Mouse (Mus musculus) neural tube, embryonic 14.5 days (tissue): Measurements from ENCODE around the gene Zfp661. TPM values are rescaled to one million over a fixed set of nuclear protein-coding genes. Genes with fewer than 3 reads are reported as not detected.

Experiments used
- ATAC-seq: fragments of 200-750 bp; cut with Nextera tagmentation; 2 replicates; pipeline ENCODE4 v1.8.0; 2017; ENCODE audit warnings: low read depth, mild to moderate bottlenecking, moderate TSS enrichment, moderate library complexity
- H3K27ac ChIP-seq: fragments of 300-500 bp; sonication (generic); 2 replicates; pipeline ENCODE4 v1.5.1; 2014; ENCODE audit warnings: low read depth, mild to moderate bottlenecking, control low read depth, low read length, moderate library complexity, mixed read lengths
- H3K27me3 ChIP-seq: fragments of 300-500 bp; sonication (generic); 2 replicates; pipeline ENCODE4 v1.6.1; 2014; ENCODE audit warnings: low read length; ENCODE audit not compliant: control insufficient read depth, insufficient read depth
- H3K36me3 ChIP-seq: fragments of 300-500 bp; sonication (generic); 2 replicates; pipeline ENCODE4 v1.6.1; 2014; ENCODE audit warnings: low read length, mixed read lengths; ENCODE audit not compliant: control insufficient read depth, insufficient read depth
- H3K4me1 ChIP-seq: fragments of 300-500 bp; sonication (generic); 2 replicates; pipeline ENCODE4 v1.6.1; 2014; ENCODE audit warnings: low read length; ENCODE audit not compliant: control insufficient read depth, insufficient read depth
- H3K4me2 ChIP-seq: fragments of 300-500 bp; sonication (generic); 2 replicates; pipeline ENCODE4 v1.6.1; 2014; ENCODE audit warnings: mild to moderate bottlenecking, low read depth, low read length, control low read depth
- H3K4me3 ChIP-seq: fragments of 300-500 bp; sonication (generic); 2 replicates; pipeline ENCODE4 v1.5.1; 2014; ENCODE audit warnings: low read depth, low read length, control low read depth, mixed read lengths
- H3K9ac ChIP-seq: fragments of 300-500 bp; sonication (generic); replicated peaks from 2 replicates; pipeline ENCODE4 v1.6.1; 2014; ENCODE audit warnings: low read depth, mild to moderate bottlenecking, control low read depth, low read length, mixed read lengths
- H3K9me3 ChIP-seq: fragments of 300-500 bp; sonication (generic); 2 replicates; pipeline ENCODE4 v1.6.1; 2016; ENCODE audit warnings: low read length; ENCODE audit not compliant: control insufficient read depth
- WGBS: fragments of 180-500 bp; shearing (Covaris S2); extraction: QIAGEN DNeasy Blood & Tissue Kit; methylation state at CpG from one replicate; pipeline ENCODE4 v1.1.7; 2014; 5-methylcytosine and 5-hydroxymethylcytosine counted together
- polyA plus RNA-seq: library from polyadenylated mRNA; unstranded; fragments of >200 nt; fragmentation: Nextera tagmentation; extraction: Ambion mirVana; gene quantifications from 2 replicates; pipeline ENCODE4 v1.2.1, GENCODE M21; 2014

Gene Zfp661
- polyA plus RNA-seq, 1 experiment from 2014 or later, result 7.7 TPM

- no peak overlapping the region for H3K9ac ChIP-seq
- no peak for ATAC-seq
- 20% methylated on average over 4 of the region's 4 CpGs for whole genome bisulfite sequencing
- H3K4me2 ChIP-seq, result no peak overlapping the region
- no peaks in the 10 kb centered on the region for H3K9me3 ChIP-seq
- H3K4me1 ChIP-seq, result no peaks in the 10 kb centered on the region
- no peak overlapping the region for H3K4me3 ChIP-seq
- peaks cover 38% of the 10 kb centered on the region for H3K27me3 ChIP-seq
- no peak overlapping the region for H3K27ac ChIP-seq
- H3K36me3 ChIP-seq, result no peaks in the 10 kb centered on the region
These were observed 47.4 kb downstream of the Zfp661 start for GRCm38 (mm10) chr2:127539494-127539893.

- Histone ChIP-seq H3K4me2 (no peak overlapping the region), H3K9ac (no peak overlapping the region), H3K9me3 (no peaks in the 10 kb centered on the region), H3K36me3 (no peaks in the 10 kb centered on the region), H3K4me3 (no peak overlapping the region), H3K4me1 (no peaks in the 10 kb centered on the region), H3K27ac (no peak overlapping the region), H3K27me3 (peaks cover 34% of the 10 kb centered on the region)
- no peak for ATAC-seq
- 75% methylated on average over 3 of the region's 3 CpGs for WGBS
These were observed 49.3 kb downstream of the Zfp661 start for GRCm38 (mm10) chr2:127537548-127537947.

- Histone ChIP-seq H3K27me3 (peaks cover 12% of the 10 kb centered on the region), H3K4me1 (no peaks in the 10 kb centered on the region), H3K9me3 (no peaks in the 10 kb centered on the region), H3K27ac (no peak overlapping the region), H3K4me3 (no peak overlapping the region), H3K9ac (no peak overlapping the region), H3K36me3 (no peaks in the 10 kb centered on the region), H3K4me2 (no peak overlapping the region)
- WGBS, result 88% methylated on average over 9 of the region's 9 CpGs
- ATAC-seq, result no peak
These were observed 51.5 kb downstream of the Zfp661 start for GRCm38 (mm10) chr2:127535363-127535762.

GRCm38 (mm10) chr2:127532379-127532778 is 54.5 kb downstream of the Zfp661 start:
- no peaks in the 10 kb centered on the region for H3K4me1 ChIP-seq
- ATAC-seq, result no peak
- no peaks in the 10 kb centered on the region for H3K36me3 ChIP-seq
- H3K27ac ChIP-seq, result no peak overlapping the region
- H3K27me3 ChIP-seq, result no peaks in the 10 kb centered on the region
- 12% methylated on average over 9 of the region's 9 CpGs for WGBS
- H3K4me3 ChIP-seq, result no peak overlapping the region
- no peaks in the 10 kb centered on the region for H3K9me3 ChIP-seq
- no peak overlapping the region for H3K9ac ChIP-seq
- no peak overlapping the region for H3K4me2 ChIP-seq

- no peaks in the 10 kb centered on the region for H3K27me3 ChIP-seq
- H3K4me3 ChIP-seq, result no peak overlapping the region
- no peak overlapping the region for H3K4me2 ChIP-seq
- no peaks in the 10 kb centered on the region for H3K9me3 ChIP-seq
- no peak for ATAC-seq
- H3K9ac ChIP-seq, result no peak overlapping the region
- WGBS, result 88% methylated on average over 2 of the region's 2 CpGs
- no peaks in the 10 kb centered on the region for H3K4me1 ChIP-seq
- H3K36me3 ChIP-seq, result no peaks in the 10 kb centered on the region
- no peak overlapping the region for H3K27ac ChIP-seq
These were observed 55.3 kb downstream of the Zfp661 start for GRCm38 (mm10) chr2:127531592-127531991.

- H3K27me3 ChIP-seq, result no peaks in the 10 kb centered on the region
- H3K27ac ChIP-seq, result no peak overlapping the region
- H3K4me2 ChIP-seq, result no peak overlapping the region
- H3K9me3 ChIP-seq, result no peaks in the 10 kb centered on the region
- no peaks in the 10 kb centered on the region for H3K4me1 ChIP-seq
- no peaks in the 10 kb centered on the region for H3K36me3 ChIP-seq
- no peak overlapping the region for H3K9ac ChIP-seq
- WGBS, result 80% methylated on average over 3 of the region's 3 CpGs
- ATAC-seq, result no peak
- H3K4me3 ChIP-seq, result no peak overlapping the region
These were observed 56.5 kb downstream of the Zfp661 start for GRCm38 (mm10) chr2:127530418-127530817.

- Histone ChIP-seq H3K27ac (no peak overlapping the region), H3K4me3 (no peak overlapping the region), H3K27me3 (no peaks in the 10 kb centered on the region), H3K4me1 (peaks cover 10% of the 10 kb centered on the region), H3K4me2 (no peak overlapping the region), H3K9me3 (no peaks in the 10 kb centered on the region), H3K36me3 (no peaks in the 10 kb centered on the region), H3K9ac (no peak overlapping the region)
- WGBS, result 89% methylated on average over 3 of the region's 3 CpGs
- ATAC-seq, result no peak
These were observed 61.7 kb downstream of the Zfp661 start for GRCm38 (mm10) chr2:127525004-127525775.

Other genes with a start within 250 kb of the Zfp661 start
- not detected in 2 replicates for gene Astl, start 248.5 kb downstream of the Zfp661 start, polyA plus RNA-seq
- gene Adra2b, start 223.9 kb downstream of the Zfp661 start, polyA plus RNA-seq, result 0.35 and 0.81 TPM in 2 replicates
- 0.12 and 0.17 TPM in 2 replicates for gene Gpat2, start 161.9 kb downstream of the Zfp661 start, polyA plus RNA-seq
- gene Fahd2a, start 142.5 kb downstream of the Zfp661 start, polyA plus RNA-seq, result 31.9 and 40.6 TPM in 2 replicates
- gene Kcnip3, start 65.0 kb downstream of the Zfp661 start, polyA plus RNA-seq, result 9.2 and 12.6 TPM in 2 replicates
- gene Prom2, start 45.6 kb downstream of the Zfp661 start, polyA plus RNA-seq, result not detected in 2 replicates
- 140 and 141 TPM in 2 replicates for gene Mrps5, start 128 bp upstream of the Zfp661 start, polyA plus RNA-seq
- gene Mal, start 69.6 kb upstream of the Zfp661 start, polyA plus RNA-seq, result 0.90 and 8.3 TPM in 2 replicates
- gene Mall, start 142.8 kb upstream of the Zfp661 start, polyA plus RNA-seq, result 0.59 and 0.73 TPM in 2 replicates
- 9.1 and 12.4 TPM in 2 replicates for gene Nphp1, start 201.8 kb upstream of the Zfp661 start, polyA plus RNA-seq
- 44.4 and 61.5 TPM in 2 replicates for gene Mtln, start 205.4 kb upstream of the Zfp661 start, polyA plus RNA-seq
- gene Bub1, start 244.8 kb upstream of the Zfp661 start, polyA plus RNA-seq, result 1.9 and 2.8 TPM in 2 replicates